Mouse (Mus musculus): ENCODE measurements around the gene Nthl1.

- no peak for TF ChIP-seq CTCF (IDR thresholded peaks at IDR 0.05; ENCODE audit: control insufficient read depth, insufficient read depth, low read length)
- no peak for TF ChIP-seq POLR2A (IDR thresholded peaks at IDR 0.05; ENCODE audit: borderline replicate concordance, control insufficient read depth, low read depth, low read length)
Observed at GRCm38 (mm10) chr17:24650766-24651165, 18.3 kb downstream of the Nthl1 start.
